Mouse (Mus musculus) forebrain, embryonic 11.5 days (tissue): ENCODE results near the gene Arid5a. TPM values are rescaled to one million over a fixed set of nuclear protein-coding genes. Genes with fewer than 3 reads are reported as not detected.
A peak's percentile ranks its signal among the peaks of the same experiment; 100 is the strongest.

Experiments
- ATAC-seq: fragments of 200-750 bp; cut with Nextera tagmentation; replicated peaks from 2 replicates; pipeline ENCODE4 v1.8.0; 2017; ENCODE audit warnings: moderate TSS enrichment; ENCODE audit not compliant: low FRiP score
- DNase-seq: peaks from one replicate; pipeline ENCODE4 v3.0.0-alpha.2; 2017; ENCODE audit warnings: low spot score
- H3K27ac ChIP-seq: fragments of 300-500 bp; sonication (generic); 2 replicates; pipeline ENCODE4 v1.5.1; 2014; ENCODE audit warnings: low read depth, low read length
- H3K27me3 ChIP-seq: fragments of 300-500 bp; sonication (generic); 2 replicates; pipeline ENCODE4 v1.6.1; 2014; ENCODE audit warnings: mild to moderate bottlenecking, low read length, mixed read lengths; ENCODE audit not compliant: control insufficient read depth, insufficient read depth
- H3K36me3 ChIP-seq: fragments of 300-500 bp; sonication (generic); 2 replicates; pipeline ENCODE4 v1.6.1; 2014; ENCODE audit warnings: mild to moderate bottlenecking, low read length, moderate library complexity, mixed read lengths; ENCODE audit not compliant: control insufficient read depth, insufficient read depth
- H3K4me1 ChIP-seq: fragments of 300-500 bp; sonication (generic); replicated peaks from 2 replicates; pipeline ENCODE4 v1.6.1; 2014; ENCODE audit warnings: low read length, mixed read lengths; ENCODE audit not compliant: control insufficient read depth, insufficient read depth
- H3K4me2 ChIP-seq: fragments of 300-500 bp; sonication (generic); 2 replicates; pipeline ENCODE4 v1.6.1; 2014; ENCODE audit warnings: low read depth, mild to moderate bottlenecking, low read length, moderate library complexity, mixed read lengths; ENCODE audit not compliant: severe bottlenecking
- H3K4me3 ChIP-seq: fragments of 300-500 bp; sonication (generic); 2 replicates; pipeline ENCODE4 v1.5.1; 2014; ENCODE audit warnings: low read depth, low read length
- H3K9ac ChIP-seq: fragments of 300-500 bp; sonication (generic); 2 replicates; pipeline ENCODE4 v1.6.1; 2014; ENCODE audit warnings: low read length
- H3K9me3 ChIP-seq: fragments of 300-500 bp; sonication (generic); 2 replicates; pipeline ENCODE4 v1.6.1; 2016; ENCODE audit warnings: low read length, mixed read lengths; ENCODE audit not compliant: control insufficient read depth
- WGBS: fragments of 180-500 bp; shearing (Covaris S2); extraction: QIAGEN DNeasy Blood & Tissue Kit; methylation state at CpG from one replicate; pipeline ENCODE4 v1.1.7; 2014; 5-methylcytosine and 5-hydroxymethylcytosine counted together
- microRNA-seq: library from miRNA; unstranded; fragments of <30 nt; microRNA quantifications from one replicate; pipeline ENCODE4, GENCODE M21; 2016; ENCODE audit not compliant: insufficient number of aligned reads
- polyA plus RNA-seq: library from polyadenylated mRNA; unstranded; fragments of >200 nt; fragmentation: Nextera tagmentation; extraction: Ambion mirVana; gene quantifications from 2 replicates; pipeline ENCODE4 v1.2.1, GENCODE M21; 2014

Gene Arid5a
- polyA plus RNA-seq, 1 experiment from 2014 or later: 3.3 TPM

GRCm38 (mm10) chr1:36368112-36368968 lies 60.8 kb downstream of the Arid5a start:
- Histone ChIP-seq H3K9me3 (no peaks in the 10 kb centered on the region), H3K4me2 (peak overlapping the region; percentile 70), H3K36me3 (peaks cover 2% of the 10 kb centered on the region; the same call in 1 of the 2 replicates), H3K27me3 (no peaks in the 10 kb centered on the region), H3K9ac (peak overlapping the region; percentile 95), H3K4me3 (peak overlapping the region; percentile 96), H3K4me1 (peaks cover 9% of the 10 kb centered on the region), H3K27ac (0 out of 2 replicates have a peak overlapping the region, but pooled peaks have one; percentile 25)
- peak; percentile 86 for ATAC-seq
- WGBS: 6% methylated on average over 50 of the region's 55 CpGs
- DNase-seq: no peak

- Histone ChIP-seq H3K4me1 (peaks cover 9% of the 10 kb centered on the region), H3K27ac (0 out of 2 replicates have a peak within 1 kb of the TSS, but pooled peaks have one; percentile 25), H3K4me3 (peak within 1 kb of the TSS; percentile 96), H3K9me3 (no peaks in the 10 kb centered on the region), H3K9ac (peak within 1 kb of the TSS; percentile 95), H3K4me2 (peak within 1 kb of the TSS; percentile 70), H3K27me3 (no peaks in the 10 kb centered on the region), H3K36me3 (peaks cover under 1% of the 10 kb centered on the region; the same call in 1 of the 2 replicates)
- peak; percentile 97 for DNase-seq
- 4% methylated on average over 49 of the region's 61 CpGs for WGBS
- peak; percentile 85 for ATAC-seq
These were observed 61.6 kb downstream of the Arid5a start, which contains the start of gene Kansl3 for GRCm38 (mm10) chr1:36368969-36369645. TSS of gene Kansl3 (minus strand) at chr1:36369181.

- Histone ChIP-seq H3K9me3 (no peaks in the 10 kb centered on the region), H3K27me3 (no peaks in the 10 kb centered on the region), H3K4me2 (no peak overlapping the region), H3K4me3 (no peak overlapping the region), H3K9ac (no peak overlapping the region), H3K36me3 (no peaks in the 10 kb centered on the region; the same call in 1 of the 2 replicates), H3K27ac (no peak overlapping the region), H3K4me1 (peaks cover 9% of the 10 kb centered on the region)
- ATAC-seq (no peak), DNase-seq (no peak)
- 78% methylated on average over 6 of the region's 6 CpGs for WGBS
These were observed 63.4 kb downstream of the Arid5a start for GRCm38 (mm10) chr1:36370918-36371317.

GRCm38 (mm10) chr1:36371934-36372845 lies 64.7 kb downstream of the Arid5a start, which contains the start of gene Fer1l5:
TSS of gene Fer1l5 (plus strand) at chr1:36372291.
- WGBS: 84% methylated on average over 10 of the region's 10 CpGs
- no peak within 1 kb of the TSS for H3K4me2 ChIP-seq
- no peaks in the 10 kb centered on the region for H3K36me3 ChIP-seq
- H3K27me3 ChIP-seq: no peaks in the 10 kb centered on the region
- no peaks in the 10 kb centered on the region for H3K9me3 ChIP-seq
- peaks cover 9% of the 10 kb centered on the region for H3K4me1 ChIP-seq
- no peak within 1 kb of the TSS for H3K9ac ChIP-seq
- H3K4me3 ChIP-seq: no peak within 1 kb of the TSS
- DNase-seq (no peak), ATAC-seq (no peak)
- no peak within 1 kb of the TSS for H3K27ac ChIP-seq

Small RNAs within 50 kb of the gene (microRNA-seq; reads per million reads assigned to microRNA genes)
- not detected for gene Mir6898

Other genes with a start within 250 kb of the Arid5a start
- 14.9 and 17.3 TPM in 2 replicates for gene Hs6st1, start 239.3 kb upstream of the Arid5a start, polyA plus RNA-seq
- 72.8 and 79.8 TPM in 2 replicates for gene Uggt1, start 63.0 kb upstream of the Arid5a start, polyA plus RNA-seq
- 0.16 and 0.47 TPM in 2 replicates for gene Neurl3, start 33.1 kb upstream of the Arid5a start, polyA plus RNA-seq
- 46.2 and 49.6 TPM in 2 replicates for gene Kansl3, start 61.4 kb downstream of the Arid5a start, polyA plus RNA-seq
- 1.4 and 1.9 TPM in 2 replicates for gene Fer1l5, start 64.6 kb downstream of the Arid5a start, polyA plus RNA-seq
- 37.4 and 40.9 TPM in 2 replicates for gene Lman2l, start 137.5 kb downstream of the Arid5a start, polyA plus RNA-seq
- 14.6 and 15.0 TPM in 2 replicates for gene Cnnm4, start 163.9 kb downstream of the Arid5a start, polyA plus RNA-seq
- gene Cnnm3, start 204.1 kb downstream of the Arid5a start, polyA plus RNA-seq: 6.8 and 7.4 TPM in 2 replicates
- 14.1 and 16.5 TPM in 2 replicates for gene Ankrd23, start 229.2 kb downstream of the Arid5a start, polyA plus RNA-seq
- not detected in 2 replicates for gene Gm42417, start 231.7 kb downstream of the Arid5a start, polyA plus RNA-seq
- 18.7 and 20.8 TPM in 2 replicates for gene Ankrd39, start 239.7 kb downstream of the Arid5a start, polyA plus RNA-seq